Mouse (Mus musculus): Measurements from ENCODE around the gene Scyl1.

Gene Scyl1

DNA sequence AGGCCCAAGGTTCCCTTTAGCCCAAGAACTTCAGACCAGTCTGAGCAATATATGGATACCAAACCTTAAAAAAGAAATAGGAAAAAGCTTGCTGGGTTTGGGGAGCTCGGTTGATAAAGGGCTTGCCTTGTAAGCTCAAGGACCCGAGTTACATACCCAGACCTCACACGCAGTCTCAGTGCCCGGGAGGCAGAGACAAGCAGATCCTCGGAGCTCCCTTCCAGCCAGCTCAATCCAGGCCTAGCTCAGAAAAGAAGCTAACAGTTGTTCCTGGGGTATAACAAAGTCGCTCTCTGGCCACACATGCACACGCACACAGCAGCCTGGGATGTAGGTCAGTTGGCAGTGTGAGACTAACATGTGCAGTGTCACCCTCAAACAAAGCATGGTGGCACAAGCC, 16.7 kb upstream of the Scyl1 start:
- DNase-seq (ENCODE audit: low read depth, low spot score): no peak

DNA sequence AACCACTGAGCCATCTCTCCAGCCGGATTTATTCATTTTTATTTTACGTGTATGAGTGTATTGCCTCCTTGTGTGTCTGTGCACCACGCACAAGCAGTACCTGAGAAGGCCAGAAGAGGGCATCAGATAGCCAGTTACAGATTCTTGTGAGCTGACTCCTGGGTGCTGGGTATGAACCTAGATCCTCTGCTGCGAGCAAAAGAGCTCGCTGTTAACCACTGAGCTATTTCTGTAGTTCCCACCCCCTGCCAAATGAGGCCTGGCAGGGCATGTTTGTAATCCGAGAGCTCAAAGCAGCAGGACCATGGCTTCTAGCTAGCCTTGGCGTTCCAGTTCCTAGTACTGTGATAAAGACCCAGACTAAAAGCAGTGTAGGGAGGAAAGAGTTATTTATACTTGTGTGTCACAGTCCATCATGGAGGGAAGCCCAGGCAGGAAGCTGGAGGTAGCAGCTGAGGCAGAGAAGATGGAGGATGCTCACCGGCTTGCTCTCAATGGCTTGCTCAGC, 16.0 kb upstream of the Scyl1 start:
- DNase-seq (ENCODE audit: low read depth, low spot score): no peak

DNA sequence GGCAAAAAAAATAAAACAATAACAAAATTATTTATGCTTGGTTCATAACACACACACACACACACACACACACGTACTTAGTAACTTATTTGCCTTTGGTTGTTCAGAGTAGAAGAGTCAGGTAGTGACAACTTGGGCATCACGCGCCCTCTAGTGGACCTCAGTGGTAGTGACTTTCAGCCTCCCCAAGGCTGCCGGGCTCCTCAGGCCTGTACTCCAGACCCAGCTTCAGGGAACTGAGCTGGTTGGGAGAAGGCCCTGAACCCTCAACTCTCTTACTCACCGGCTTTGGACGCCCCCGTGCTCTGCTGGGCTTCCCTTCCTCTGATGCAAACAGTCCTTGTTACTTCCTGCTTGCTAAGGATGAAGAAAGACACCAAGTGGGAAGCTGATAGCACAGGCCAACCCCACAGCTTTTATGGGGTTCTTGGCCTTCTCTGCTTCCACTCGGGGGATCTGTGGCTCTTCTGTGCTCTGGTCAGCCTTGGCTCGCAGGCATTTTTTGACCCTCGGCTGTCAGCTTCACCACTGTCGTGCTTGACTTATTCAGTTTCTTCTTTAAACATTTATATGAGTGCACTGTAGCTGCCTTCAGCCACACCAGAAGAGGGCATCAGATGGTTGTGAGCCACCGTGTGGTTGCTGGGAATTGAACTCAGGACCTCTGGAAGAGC, 15.4 kb upstream of the Scyl1 start:
- no peak for DNase-seq (ENCODE audit: low read depth, low spot score)

DNA sequence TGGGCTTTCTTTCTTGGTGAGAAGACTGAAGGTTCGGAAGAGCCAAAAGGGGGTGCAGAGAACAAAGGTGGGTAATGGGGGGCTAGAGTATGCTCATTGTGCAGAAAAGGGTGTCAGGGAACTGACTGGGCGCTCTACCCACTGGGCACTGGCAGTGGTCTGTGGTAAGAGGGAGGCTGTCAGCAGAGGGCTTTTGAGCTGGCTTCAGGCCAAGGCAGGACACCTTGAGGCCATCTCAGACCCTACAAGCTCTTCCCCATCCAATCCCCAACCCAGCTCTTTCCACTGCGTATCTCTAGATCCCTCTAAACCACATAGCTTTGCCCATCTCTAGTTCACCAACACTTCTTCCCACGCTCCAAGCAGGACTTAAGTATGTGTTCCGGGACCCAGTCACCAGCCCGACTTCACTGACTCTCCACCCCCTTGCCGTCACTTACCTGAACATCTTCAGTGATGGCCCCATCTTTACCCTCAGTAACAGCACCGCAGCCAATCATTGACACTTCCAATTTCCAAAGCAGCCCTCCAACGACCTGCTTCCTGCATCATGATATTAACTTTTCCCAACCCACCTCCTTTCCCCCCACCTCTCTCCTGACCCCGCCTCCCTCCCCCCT, 13.8 kb upstream of the Scyl1 start:
- no peak for DNase-seq (ENCODE audit: low read depth, low spot score)

DNA sequence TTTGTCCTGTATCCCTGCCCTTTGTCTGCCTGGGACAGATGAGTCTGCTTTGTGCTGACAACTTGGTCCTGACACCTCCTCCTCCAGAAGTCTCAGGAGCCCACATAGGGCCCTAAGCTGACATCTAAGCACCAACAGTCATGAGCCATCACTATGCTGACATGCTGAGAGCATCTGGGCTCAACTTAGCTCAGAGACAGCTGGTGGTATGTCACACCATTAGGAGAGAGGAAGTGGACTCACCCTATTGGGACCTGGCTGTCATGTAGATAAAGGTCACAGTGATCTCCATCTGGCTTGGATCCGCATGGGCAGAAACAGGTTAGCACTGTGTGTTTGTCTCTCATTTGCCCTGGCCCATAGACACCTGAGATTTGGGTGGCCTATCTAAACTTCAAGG, 10.9 kb upstream of the Scyl1 start:
- no peak for DNase-seq (ENCODE audit: low read depth, low spot score)

DNA sequence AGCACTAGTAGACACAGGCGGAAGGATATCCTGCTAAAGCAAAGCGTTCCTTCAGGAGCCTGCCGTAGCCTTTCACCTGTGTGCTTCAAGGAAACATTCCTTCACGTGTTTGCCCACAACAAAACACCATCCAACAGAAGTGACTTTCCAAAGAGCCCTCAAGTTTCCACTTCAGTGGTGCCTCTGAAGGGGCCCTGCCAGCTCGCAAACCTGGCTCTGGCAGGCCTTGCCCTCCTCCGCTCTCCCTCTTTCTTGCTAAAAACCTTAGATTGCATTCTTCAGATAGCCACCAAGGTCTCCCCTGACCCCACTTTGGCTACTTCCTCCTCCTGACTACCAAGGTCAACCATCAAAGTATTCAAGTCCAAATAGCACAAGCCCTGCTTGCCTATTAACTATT, 10.3 kb upstream of the Scyl1 start:
- DNase-seq (ENCODE audit: low read depth, low spot score): no peak

DNA sequence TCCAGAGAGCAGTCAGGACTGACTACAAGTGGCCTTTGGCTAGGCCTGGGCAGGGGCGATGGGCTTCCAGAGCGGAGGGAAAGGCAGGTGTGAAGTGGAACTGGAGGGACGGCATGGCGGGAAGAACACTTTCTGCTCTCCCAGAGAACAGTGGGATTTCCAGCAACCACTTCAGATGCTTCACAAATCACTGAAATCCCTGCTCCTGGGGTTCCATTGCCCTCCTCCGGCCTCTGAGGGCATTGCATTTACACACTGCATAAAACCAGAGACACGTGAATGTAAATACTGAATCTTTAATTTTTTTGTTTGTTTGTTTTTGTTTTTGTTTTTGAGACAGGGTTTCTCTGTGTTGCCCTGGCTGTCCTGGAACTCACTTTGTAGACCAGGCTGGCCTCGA, 9.0 kb upstream of the Scyl1 start:
- DNase-seq (ENCODE audit: low read depth, low spot score): no peak

DNA sequence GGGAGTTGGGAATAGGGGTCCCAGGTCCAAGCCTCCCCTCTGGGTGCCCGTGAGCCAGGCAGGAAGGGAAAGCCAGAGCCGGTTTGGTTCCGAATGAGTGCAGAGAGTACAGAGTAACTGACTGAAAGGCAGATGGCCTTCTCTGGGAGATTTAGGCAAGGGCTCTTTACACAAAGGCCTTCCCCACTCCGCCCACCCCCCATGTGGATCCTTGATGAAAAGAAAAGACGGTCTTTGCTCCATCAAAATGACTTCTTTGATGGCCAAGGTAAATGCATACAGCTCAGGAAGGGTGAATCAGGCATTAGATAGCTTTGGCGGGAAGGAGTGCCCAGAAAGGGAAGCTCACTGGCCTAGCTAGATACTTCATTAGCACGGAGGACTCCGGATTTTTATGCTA, 7.1 kb upstream of the Scyl1 start:
- no peak for DNase-seq (ENCODE audit: low read depth, low spot score)

DNA sequence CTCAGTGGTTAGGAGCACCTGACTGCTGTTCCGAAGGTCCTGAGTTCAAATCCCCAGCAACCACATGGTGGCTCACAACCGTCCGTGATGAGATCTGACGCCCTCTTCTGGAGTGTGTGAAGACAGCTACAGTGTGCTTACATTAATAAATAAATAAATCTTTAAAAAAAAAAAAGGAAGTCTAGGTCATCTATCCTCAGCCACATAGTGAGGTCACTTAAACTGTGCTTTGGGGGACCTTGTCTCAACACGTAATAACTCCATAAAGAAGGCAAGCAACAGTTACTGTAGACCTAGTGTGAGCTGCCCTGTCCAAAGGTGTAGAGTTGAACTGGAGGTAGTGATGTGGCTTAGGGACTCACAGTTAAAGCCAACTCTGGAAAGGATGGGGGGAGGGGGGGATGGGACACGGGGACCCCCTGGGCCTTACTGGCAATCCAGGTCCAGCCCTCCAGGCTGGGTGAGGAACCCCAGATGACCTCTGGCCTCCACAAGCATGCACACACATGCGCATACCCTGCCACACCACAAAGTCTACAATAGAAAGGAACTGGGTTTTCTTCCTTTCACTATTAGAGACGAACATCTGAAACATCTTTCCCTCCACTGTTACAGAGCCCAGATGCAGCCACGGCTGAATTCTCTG, 6.3 kb upstream of the Scyl1 start:
- no peak for DNase-seq (ENCODE audit: low read depth, low spot score)

DNA sequence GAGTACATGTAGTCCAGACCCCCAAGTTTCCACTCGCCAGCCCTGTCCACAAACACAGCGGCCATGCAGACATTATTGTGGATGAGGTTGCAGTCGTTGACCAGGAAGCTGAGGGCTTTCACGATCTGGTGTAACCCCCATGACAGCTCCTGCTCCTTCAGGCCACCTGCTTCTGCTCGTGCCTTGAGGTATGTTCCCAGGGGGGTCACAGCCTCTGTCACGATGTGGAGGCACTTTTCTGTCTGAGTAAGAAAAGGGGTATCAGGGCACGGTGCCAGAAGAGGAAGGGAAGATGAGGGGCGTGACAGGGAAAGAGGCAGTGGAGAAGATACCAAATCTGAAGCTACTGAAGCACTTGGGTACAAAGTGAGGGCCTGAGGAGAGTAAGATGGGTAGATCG, 908 bp downstream of the Scyl1 start:
- DNase-seq (ENCODE audit: low read depth, low spot score): no peak

DNA sequence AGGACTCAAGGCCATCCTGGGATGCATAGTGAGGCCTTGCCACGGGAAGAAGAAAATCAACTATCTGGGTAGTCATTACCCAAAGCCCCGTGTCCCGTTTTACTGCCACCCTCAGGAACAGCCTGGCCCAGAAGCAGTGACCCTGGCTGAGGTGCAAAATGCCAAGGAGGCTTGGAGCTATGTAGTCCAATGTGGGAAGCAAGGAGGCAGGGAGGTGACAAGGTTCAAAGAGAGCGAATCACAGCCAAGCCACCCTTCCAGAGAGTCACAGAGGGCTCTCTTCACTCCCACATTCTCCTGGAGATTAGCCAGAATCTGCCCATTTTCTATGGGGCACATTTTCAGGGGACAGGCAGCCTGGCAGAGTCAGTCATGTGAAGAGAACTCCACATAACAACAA, 3.9 kb downstream of the Scyl1 start:
- DNase-seq (ENCODE audit: low read depth, low spot score): no peak

DNA sequence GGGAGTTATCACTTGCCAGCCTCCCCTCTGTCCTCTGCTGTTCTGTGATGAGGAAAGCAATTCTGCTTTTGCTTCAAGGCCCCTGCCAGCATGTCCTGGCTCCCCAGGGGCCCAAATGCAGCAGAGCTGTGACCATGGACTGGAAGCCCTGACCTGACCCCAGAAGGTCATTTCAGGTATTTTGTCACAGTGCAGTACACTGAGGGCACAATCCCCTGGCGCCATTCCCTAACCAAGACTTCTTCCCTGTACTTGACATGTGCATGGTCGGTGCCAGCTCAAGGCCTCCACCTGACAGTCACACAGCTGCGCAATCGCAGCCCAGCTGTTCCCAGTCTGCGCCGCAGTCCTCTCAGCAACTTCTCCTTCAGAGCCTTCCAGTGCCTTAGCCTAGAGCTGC, 8.1 kb downstream of the Scyl1 start:
- no peak for DNase-seq (ENCODE audit: low read depth, low spot score)

DNA sequence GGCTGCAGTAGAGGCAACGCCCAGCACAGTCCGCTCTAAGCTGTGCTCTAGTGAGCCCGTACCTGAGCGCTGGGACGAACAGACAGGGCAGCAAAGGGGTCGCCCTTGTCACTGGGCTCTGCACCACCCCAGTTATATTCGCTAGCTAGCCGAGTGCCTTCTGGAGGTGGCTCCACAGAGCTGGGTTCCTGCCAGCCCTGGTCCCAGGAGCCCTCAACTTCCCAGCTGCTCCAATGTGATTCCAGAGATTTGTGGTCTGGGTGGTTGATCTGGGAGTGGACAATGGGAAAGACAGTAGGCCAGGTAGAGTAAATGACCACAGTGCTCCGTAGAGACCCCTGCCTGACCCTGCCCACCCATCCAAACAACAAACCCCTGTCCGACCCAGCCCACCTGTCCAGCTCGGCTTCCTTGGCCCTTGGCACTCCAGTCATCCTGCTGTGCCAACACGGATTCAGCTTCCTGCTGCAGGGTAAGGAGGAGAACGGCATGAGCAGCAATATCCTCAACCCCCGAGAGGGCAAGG, 12.3 kb downstream of the Scyl1 start:
- no peak for DNase-seq (ENCODE audit: low read depth, low spot score)

DNA sequence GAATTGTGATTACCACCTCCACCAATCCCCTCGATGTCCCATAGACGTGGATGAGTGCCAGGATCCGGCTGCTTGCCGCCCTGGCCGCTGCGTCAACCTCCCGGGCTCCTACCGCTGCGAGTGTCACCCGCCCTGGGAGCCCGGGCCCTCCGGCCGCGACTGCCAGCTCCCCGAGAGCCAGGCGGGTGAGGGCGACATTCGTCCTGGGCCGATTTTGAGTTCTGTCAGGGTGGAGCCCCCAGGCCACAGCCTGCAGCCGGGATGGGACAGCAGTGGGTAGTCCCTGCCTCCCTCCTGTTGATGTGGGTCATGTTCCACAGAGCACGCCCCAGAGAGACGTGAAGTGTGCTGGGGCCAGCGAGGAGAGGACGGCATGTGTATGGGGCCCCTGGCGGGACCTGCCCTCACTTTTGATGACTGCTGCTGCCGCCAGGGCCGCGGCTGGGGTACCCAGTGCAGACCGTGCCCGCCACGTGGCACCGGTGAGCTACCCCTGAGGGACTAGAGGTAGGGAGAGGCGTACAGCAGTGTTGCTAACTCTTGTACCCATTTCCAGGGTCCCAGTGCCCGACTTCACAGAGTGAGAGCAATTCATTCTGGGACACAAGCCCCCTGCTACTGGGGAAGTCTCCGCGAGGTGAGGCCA, 14.1 kb downstream of the Scyl1 start:
- DNase-seq (ENCODE audit: low read depth, low spot score): no peak

DNA sequence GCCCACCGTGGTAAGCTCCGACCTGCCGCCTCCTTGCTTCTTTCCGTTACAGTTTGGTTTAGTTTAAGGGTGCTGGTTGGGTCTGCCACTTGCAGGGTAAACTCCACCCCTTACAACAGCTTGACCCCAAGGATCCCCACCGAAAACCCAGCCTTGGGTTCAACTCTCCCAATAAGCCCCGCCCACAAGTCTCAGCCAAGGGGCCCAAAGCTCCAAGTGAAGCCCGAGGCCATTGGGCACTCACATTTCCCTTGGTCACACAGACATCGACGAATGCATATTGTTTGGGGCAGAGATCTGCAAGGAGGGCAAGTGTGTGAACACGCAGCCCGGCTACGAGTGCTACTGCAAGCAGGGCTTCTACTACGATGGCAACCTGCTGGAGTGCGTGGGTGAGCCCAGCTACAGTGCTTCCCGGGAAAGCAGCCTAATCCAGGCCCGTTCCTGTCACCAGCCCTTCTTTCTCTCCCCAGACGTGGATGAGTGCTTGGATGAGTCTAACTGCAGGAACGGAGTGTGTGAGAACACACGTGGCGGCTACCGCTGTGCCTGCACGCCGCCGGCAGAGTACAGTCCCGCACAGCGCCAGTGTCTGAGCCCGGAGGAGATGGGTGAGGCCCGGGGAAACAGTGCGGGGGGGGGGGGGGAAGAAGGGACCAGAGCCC, 14.8 kb downstream of the Scyl1 start:
- DNase-seq (ENCODE audit: low read depth, low spot score): no peak

DNA sequence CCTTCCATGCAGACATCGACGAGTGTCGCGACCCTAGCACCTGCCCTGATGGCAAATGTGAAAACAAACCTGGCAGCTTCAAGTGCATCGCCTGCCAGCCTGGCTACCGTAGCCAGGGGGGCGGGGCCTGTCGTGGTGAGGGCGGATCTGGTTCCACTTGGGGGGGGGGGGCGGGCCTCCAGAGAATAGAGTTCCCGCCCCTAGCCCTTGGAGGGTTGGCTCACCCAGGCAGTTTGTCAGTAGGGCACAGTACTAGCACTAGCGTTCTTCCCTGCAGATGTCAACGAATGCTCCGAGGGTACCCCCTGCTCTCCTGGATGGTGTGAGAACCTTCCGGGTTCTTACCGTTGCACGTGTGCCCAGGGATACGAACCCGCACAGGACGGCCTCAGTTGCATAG, 19.5 kb downstream of the Scyl1 start:
- no peak for DNase-seq (ENCODE audit: low read depth, low spot score)

DNA sequence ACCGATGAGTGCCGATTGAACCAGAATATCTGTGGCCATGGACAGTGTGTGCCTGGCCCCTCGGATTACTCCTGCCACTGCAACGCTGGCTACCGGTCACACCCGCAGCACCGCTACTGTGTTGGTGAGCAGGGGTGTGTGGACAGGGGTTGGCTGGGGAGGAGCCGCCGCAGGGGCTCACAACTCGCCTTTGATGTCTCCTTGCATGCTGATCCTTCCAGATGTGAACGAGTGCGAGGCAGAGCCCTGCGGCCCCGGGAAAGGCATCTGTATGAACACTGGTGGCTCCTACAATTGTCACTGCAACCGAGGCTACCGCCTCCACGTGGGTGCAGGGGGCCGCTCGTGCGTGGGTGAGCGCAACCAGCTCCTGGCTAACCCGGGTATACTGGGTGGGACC, 20.3 kb downstream of the Scyl1 start:
- DNase-seq (ENCODE audit: low read depth, low spot score): no peak

DNA sequence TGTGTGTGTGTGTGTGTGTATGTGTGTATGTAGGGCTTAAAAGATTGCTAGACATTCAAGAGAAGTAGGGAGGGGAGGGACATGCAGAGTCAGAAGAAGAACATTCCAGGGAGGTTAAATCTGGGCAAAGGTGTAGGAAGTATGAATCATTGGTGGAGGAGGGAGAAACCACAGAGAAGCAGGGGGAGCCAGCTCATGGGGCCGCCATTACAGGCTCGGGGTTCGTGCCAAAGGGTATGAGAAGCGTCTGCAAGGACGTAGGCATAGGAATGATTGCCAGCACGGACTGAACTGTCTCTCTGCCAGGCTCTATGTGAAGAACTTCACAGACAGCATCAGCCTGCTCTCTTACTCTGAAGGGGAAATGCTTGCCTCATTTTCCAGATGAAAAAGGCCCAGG, 21.7 kb downstream of the Scyl1 start:
- no peak for DNase-seq (ENCODE audit: low read depth, low spot score)

DNA sequence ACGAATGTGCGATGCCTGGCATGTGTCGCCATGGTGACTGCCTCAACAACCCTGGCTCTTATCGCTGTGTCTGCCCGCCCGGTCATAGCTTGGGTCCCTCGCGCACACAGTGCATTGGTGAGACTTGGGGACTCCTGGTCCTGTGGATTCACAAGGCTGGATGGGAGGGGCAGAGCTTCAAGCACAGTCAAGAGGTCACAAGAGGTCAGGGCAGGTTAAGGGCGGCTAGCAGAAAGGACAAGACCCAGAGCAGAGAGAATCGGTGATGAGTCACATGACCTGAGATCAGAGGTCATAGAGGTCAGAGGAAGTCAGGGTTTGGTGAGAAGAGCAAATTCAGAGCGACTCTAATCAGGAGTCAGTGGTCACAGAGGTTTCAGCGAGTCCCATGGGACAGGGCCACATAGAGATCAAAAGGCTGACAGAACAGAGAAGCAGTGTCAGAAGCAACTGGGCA, 24.3 kb downstream of the Scyl1 start:
- DNase-seq (ENCODE audit: low read depth, low spot score): no peak

DNA sequence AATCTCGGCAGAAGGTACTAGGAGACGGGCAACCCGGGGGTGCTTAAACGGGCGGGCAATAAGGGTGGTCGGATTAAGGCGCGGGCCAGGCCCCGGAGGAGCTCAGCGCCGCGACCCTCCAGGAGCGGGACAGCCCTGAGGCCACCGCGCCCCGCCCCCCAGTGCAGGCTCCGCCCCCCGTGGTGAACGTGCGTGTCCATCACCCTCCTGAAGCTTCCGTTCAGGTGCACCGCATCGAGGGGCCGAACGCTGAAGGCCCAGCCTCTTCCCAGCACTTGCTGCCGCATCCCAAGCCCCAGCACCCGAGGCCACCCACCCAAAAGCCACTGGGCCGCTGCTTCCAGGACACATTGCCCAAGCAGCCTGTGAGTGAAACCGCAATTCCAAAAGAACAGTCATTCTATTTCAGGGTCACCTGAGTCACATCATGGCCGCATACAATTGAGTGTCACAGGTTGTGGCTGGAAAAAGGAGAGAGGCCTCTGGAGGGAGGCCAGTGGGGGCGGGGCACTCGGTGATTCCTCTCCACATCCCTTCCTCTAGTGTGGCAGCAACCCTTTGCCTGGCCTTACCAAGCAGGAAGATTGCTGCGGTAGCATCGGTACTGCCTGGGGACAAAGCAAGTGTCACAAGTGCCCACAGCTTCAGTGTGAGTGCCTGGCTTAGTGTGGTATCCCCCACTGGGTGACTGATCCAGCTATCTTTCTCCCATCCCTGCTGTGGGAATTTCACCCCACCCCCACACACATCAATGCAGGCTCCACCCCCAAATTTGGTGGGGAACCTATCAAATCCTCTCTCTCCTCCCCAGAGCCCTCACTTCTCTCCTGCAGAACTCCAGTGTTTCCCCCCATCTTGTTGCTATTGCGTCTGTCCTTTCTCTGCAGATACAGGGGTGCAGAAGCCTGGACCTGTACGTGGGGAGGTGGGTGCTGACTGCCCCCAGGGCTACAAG, 25.2 kb downstream of the Scyl1 start:
- DNase-seq (ENCODE audit: low read depth, low spot score): no peak

DNA sequence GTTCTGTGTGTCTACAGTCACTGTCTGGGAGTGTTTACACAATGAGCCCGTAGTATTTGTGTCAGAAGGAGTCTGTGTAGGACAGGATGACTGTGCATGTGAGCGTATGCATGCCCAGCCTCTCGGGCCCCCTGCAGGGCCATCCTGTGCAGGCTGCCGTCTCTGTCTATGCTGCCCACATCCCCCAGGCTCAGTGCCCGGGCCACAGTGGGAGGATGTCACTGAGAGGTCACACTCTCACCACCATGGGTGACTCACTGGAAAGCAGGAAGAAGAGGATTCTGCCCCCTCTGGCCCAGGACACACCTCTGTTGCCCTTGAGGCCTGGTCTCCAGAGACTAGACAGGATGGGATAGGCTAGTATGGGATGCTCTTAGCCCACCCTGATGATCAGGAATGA, 27.6 kb downstream of the Scyl1 start:
- DNase-seq (ENCODE audit: low read depth, low spot score): no peak
